Mouse (Mus musculus): ENCODE data around the gene Evi5l.

- no peak for TF ChIP-seq POLR2A (IDR thresholded peaks at IDR 0.05; ENCODE audit: low read depth, low read length)
- no peak for TF ChIP-seq CTCF (IDR thresholded peaks at IDR 0.05; ENCODE audit: extremely low read depth, insufficient read length, insufficient replicate concordance, low read depth, low read length)
These were observed 40.0 kb downstream of the Evi5l start for GRCm38 (mm10) chr8:4206182-4207015.

All from small intestine, adult 2 months (tissue).